Mouse (Mus musculus): Measurements from ENCODE around the gene Inpp4b.

DNA sequence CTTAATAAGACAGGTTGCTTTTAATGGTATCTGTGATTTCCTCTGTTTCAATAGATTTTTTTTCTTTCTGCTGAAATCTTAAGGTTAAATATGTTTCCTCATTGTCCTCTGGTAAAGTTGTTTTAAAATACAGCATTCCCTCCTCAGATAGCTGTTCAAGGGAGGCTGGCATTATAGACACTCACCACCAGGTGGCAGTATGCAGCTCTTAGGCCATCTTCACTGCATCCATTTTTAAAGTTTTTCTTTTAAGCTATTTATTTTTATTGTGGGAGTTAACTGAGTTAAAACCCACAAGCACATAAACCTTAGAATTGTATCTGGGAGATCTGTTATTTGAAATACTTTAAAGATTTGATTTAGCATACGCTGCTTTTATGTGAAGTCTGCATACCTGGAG is 7.1 kb downstream of the Inpp4b start:
- TF ChIP-seq POLR2A (IDR thresholded peaks at IDR 0.05; ENCODE audit: low read depth, low read length) (no peak), CTCF (IDR thresholded peaks at IDR 0.05; ENCODE audit: extremely low read depth, insufficient read length, insufficient replicate concordance, low read depth, low read length) (no peak)

Data from small intestine, adult 2 months (tissue).